Mouse (Mus musculus) neural tube, embryonic 11.5 days (tissue): ENCODE data around the gene Cdyl. TPM values are rescaled to one million over a fixed set of nuclear protein-coding genes. Genes with fewer than 3 reads are reported as not detected.

Source experiments
- ATAC-seq: fragments of 200-750 bp; cut with Nextera tagmentation; 2 replicates; pipeline ENCODE4 v1.8.0; 2017; ENCODE audit warnings: moderate number of reproducible peaks, mild to moderate bottlenecking, moderate TSS enrichment, moderate library complexity; ENCODE audit not compliant: insufficient read depth, low FRiP score, low TSS enrichment
- DNase-seq: peaks from one replicate; pipeline ENCODE4 v3.0.0-alpha.2; 2015; ENCODE audit warnings: low spot score
- H3K27ac ChIP-seq: fragments of 300-500 bp; sonication (generic); 2 replicates; pipeline ENCODE4 v1.5.1; 2014; ENCODE audit warnings: low read depth, mild to moderate bottlenecking, low read length
- H3K27me3 ChIP-seq: fragments of 300-500 bp; sonication (generic); 2 replicates; pipeline ENCODE4 v1.6.1; 2014; ENCODE audit warnings: mild to moderate bottlenecking, low read length, mixed read lengths; ENCODE audit not compliant: control insufficient read depth, insufficient read depth
- H3K36me3 ChIP-seq: fragments of 300-500 bp; sonication (generic); 2 replicates; pipeline ENCODE4 v1.6.1; 2014; ENCODE audit warnings: mild to moderate bottlenecking, low read length, moderate library complexity, mixed read lengths; ENCODE audit not compliant: control insufficient read depth, insufficient read depth
- H3K4me1 ChIP-seq: fragments of 300-500 bp; sonication (generic); 2 replicates; pipeline ENCODE4 v1.6.1; 2014; ENCODE audit warnings: low read length, mixed read lengths; ENCODE audit not compliant: control insufficient read depth, insufficient read depth
- H3K4me2 ChIP-seq: fragments of 300-500 bp; sonication (generic); 2 replicates; pipeline ENCODE4 v1.6.1; 2014; ENCODE audit warnings: low read depth, mild to moderate bottlenecking, moderate library complexity
- H3K4me3 ChIP-seq: fragments of 300-500 bp; sonication (generic); 2 replicates; pipeline ENCODE4 v1.5.1; 2014; ENCODE audit warnings: low read depth, low read length
- H3K9ac ChIP-seq: fragments of 300-500 bp; sonication (generic); 2 replicates; pipeline ENCODE4 v1.6.1; 2014; ENCODE audit warnings: mild to moderate bottlenecking, low read length
- H3K9me3 ChIP-seq: fragments of 300-500 bp; sonication (generic); 2 replicates; pipeline ENCODE4 v1.6.1; 2016; ENCODE audit warnings: low read length; ENCODE audit not compliant: control insufficient read depth
- WGBS: fragments of 180-500 bp; shearing (Covaris S2); extraction: QIAGEN DNeasy Blood & Tissue Kit; methylation state at CpG from one replicate; pipeline ENCODE4 v1.1.7; 2014; 5-methylcytosine and 5-hydroxymethylcytosine counted together
- polyA plus RNA-seq: library from polyadenylated mRNA; unstranded; fragments of >200 nt; fragmentation: Nextera tagmentation; extraction: Ambion mirVana; gene quantifications from 2 replicates; pipeline ENCODE4 v1.2.1, GENCODE M21; 2014

The Cdyl gene
- polyA plus RNA-seq, 1 experiment from 2014 or later = 15.1 TPM

- no peak for DNase-seq
- Histone ChIP-seq H3K27me3 (no peaks in the 10 kb centered on the region), H3K9ac (no peak overlapping the region), H3K4me2 (no peak overlapping the region), H3K36me3 (no peaks in the 10 kb centered on the region), H3K4me1 (no peaks in the 10 kb centered on the region), H3K27ac (no peak overlapping the region), H3K9me3 (no peaks in the 10 kb centered on the region), H3K4me3 (no peak overlapping the region)
- no peak for ATAC-seq
- WGBS = 92% methylated on average over 4 of the region's 4 CpGs
These were observed 72.5 kb downstream of the Cdyl start for GRCm38 (mm10) chr13:35732131-35732530.

- no peaks in the 10 kb centered on the region for H3K36me3 ChIP-seq
- H3K4me2 ChIP-seq = no peak overlapping the region
- DNase-seq (no peak), ATAC-seq (no peak)
- no peaks in the 10 kb centered on the region for H3K27me3 ChIP-seq
- 91% methylated on average over 5 of the region's 5 CpGs for WGBS
- H3K9me3 ChIP-seq = no peaks in the 10 kb centered on the region
- H3K27ac ChIP-seq = no peak overlapping the region
- H3K9ac ChIP-seq = no peak overlapping the region
- H3K4me1 ChIP-seq = no peaks in the 10 kb centered on the region
- no peak overlapping the region for H3K4me3 ChIP-seq
These were observed 73.4 kb downstream of the Cdyl start for GRCm38 (mm10) chr13:35732891-35733596.

GRCm38 (mm10) chr13:35737565-35737964, 77.9 kb downstream of the Cdyl start:
- H3K36me3 ChIP-seq = no peaks in the 10 kb centered on the region
- H3K4me1 ChIP-seq = 0 out of 2 replicates have a peak, but pooled peaks cover under 1% of the 10 kb centered on the region
- H3K27ac ChIP-seq = no peak overlapping the region
- no peaks in the 10 kb centered on the region for H3K9me3 ChIP-seq
- H3K4me3 ChIP-seq = no peak overlapping the region
- ATAC-seq (no peak), DNase-seq (no peak)
- no peak overlapping the region for H3K9ac ChIP-seq
- no peak overlapping the region for H3K4me2 ChIP-seq
- 8% methylated on average over 2 of the region's 2 CpGs for WGBS
- peaks cover 17% of the 10 kb centered on the region for H3K27me3 ChIP-seq

GRCm38 (mm10) chr13:35738210-35738609, 78.6 kb downstream of the Cdyl start:
- Histone ChIP-seq H3K27ac (no peak overlapping the region), H3K4me2 (no peak overlapping the region), H3K4me3 (no peak overlapping the region), H3K36me3 (no peaks in the 10 kb centered on the region), H3K9me3 (no peaks in the 10 kb centered on the region), H3K27me3 (peaks cover 17% of the 10 kb centered on the region), H3K9ac (no peak overlapping the region), H3K4me1 (peaks cover 6% of the 10 kb centered on the region; the same call in 1 of the 2 replicates)
- 6% methylated on average over 2 of the region's 2 CpGs for WGBS
- no peak for ATAC-seq
- DNase-seq = no peak

GRCm38 (mm10) chr13:35739473-35739872, 79.8 kb downstream of the Cdyl start:
- Histone ChIP-seq H3K4me2 (no peak overlapping the region), H3K4me3 (no peak overlapping the region), H3K36me3 (no peaks in the 10 kb centered on the region), H3K9ac (no peak overlapping the region), H3K4me1 (peaks cover 6% of the 10 kb centered on the region; the same call in 1 of the 2 replicates), H3K9me3 (no peaks in the 10 kb centered on the region), H3K27ac (no peak overlapping the region), H3K27me3 (peaks cover 17% of the 10 kb centered on the region)
- 10% methylated on average over 10 of the region's 10 CpGs for WGBS
- DNase-seq = no peak
- no peak for ATAC-seq

GRCm38 (mm10) chr13:35740301-35741039, 80.8 kb downstream of the Cdyl start:
- H3K9ac ChIP-seq = peak overlapping the region; percentile 24; the same call in 1 of the 2 replicates

GRCm38 (mm10) chr13:35741040-35741619, 81.5 kb downstream of the Cdyl start:
- ATAC-seq (peak; percentile 93), DNase-seq (peak; percentile 96)
- no peaks in the 10 kb centered on the region for H3K9me3 ChIP-seq
- peak overlapping the region; percentile 75 for H3K4me2 ChIP-seq
- peaks cover 6% of the 10 kb centered on the region; the same call in 1 of the 2 replicates for H3K4me1 ChIP-seq
- under 1% methylated on average over 38 of the region's 68 CpGs for WGBS
- H3K4me3 ChIP-seq = peak overlapping the region; percentile 88
- H3K36me3 ChIP-seq = no peaks in the 10 kb centered on the region
- H3K9ac ChIP-seq = peak overlapping the region; percentile 92
- H3K27ac ChIP-seq = peak overlapping the region; percentile 89
- peaks cover 17% of the 10 kb centered on the region for H3K27me3 ChIP-seq

More at GRCm38 (mm10) chr13:35740301-35741039, 80.8 kb downstream of the Cdyl start:
- peaks cover 17% of the 10 kb centered on the region for H3K27me3 ChIP-seq
- no peak for DNase-seq
- WGBS = under 1% methylated on average over 60 of the region's 61 CpGs
- ATAC-seq = peak; percentile 78
- H3K4me2 ChIP-seq = peak overlapping the region; percentile 58
- H3K4me3 ChIP-seq = peak overlapping the region; percentile 88
- peaks cover 6% of the 10 kb centered on the region; the same call in 1 of the 2 replicates for H3K4me1 ChIP-seq
- no peak overlapping the region for H3K27ac ChIP-seq
- no peaks in the 10 kb centered on the region for H3K9me3 ChIP-seq
- H3K36me3 ChIP-seq = no peaks in the 10 kb centered on the region

- peaks cover 6% of the 10 kb centered on the region; the same call in 1 of the 2 replicates for H3K4me1 ChIP-seq
- peak overlapping the region; percentile 75 for H3K4me2 ChIP-seq
- under 1% methylated on average over 69 of the region's 93 CpGs for WGBS
- ATAC-seq = peak; percentile 80
- H3K27me3 ChIP-seq = peaks cover 17% of the 10 kb centered on the region
- no peaks in the 10 kb centered on the region for H3K36me3 ChIP-seq
- H3K9me3 ChIP-seq = peaks cover 3% of the 10 kb centered on the region; the same call in 1 of the 2 replicates
- H3K27ac ChIP-seq = peak overlapping the region; percentile 89
- DNase-seq = peak; percentile 71
- H3K9ac ChIP-seq = peak overlapping the region; percentile 92
- peak overlapping the region; percentile 88 for H3K4me3 ChIP-seq
These were observed 82.2 kb downstream of the Cdyl start for GRCm38 (mm10) chr13:35741620-35742421.
